Mouse (Mus musculus) natural killer cell, adult 2 months (primary cell): ENCODE results near the gene Ntn5.

Source experiments
- DNase-seq, 2 experiments: peaks; one replicate each; pipeline ENCODE4 v3.0.0; 2022; ENCODE audit warnings: low spot score in 2 of 2

The Ntn5 gene

DNA sequence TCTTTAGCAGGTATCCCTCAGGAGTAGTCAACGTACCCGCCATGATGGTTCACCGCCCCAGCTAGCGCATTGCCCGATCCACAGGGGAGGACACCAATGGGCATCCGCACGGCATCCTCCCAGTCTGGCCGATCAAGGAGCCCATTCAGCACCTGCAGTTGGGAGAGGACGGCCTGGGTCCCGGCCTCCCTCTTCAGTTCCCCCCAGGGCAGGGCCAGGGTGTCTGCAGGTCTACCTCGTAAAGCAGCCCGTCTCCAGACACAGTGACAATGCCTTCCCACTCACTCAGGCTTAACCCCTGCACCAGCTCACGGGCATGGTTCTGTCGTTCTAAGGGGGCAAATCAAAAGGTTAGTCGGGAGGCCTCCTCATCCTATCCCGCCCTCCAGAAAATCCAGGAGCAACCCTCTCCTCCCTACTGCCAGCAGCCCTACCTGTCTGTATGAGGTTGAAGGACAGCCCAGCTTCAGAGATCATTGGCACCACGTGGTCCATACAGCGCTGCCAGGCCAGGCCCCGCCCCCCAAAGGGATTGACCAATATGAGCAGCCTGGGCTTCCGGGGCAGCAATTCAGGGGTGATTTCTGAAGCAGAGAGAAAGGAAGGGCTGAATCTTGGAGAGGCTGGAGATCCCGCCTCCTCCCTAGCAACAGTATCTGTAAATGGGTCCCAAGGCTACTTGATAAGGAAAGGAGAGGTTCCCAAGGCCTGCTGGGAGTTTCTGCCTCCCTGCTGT is 28.4 kb downstream of the Ntn5 start:
- no peak for DNase-seq

DNA sequence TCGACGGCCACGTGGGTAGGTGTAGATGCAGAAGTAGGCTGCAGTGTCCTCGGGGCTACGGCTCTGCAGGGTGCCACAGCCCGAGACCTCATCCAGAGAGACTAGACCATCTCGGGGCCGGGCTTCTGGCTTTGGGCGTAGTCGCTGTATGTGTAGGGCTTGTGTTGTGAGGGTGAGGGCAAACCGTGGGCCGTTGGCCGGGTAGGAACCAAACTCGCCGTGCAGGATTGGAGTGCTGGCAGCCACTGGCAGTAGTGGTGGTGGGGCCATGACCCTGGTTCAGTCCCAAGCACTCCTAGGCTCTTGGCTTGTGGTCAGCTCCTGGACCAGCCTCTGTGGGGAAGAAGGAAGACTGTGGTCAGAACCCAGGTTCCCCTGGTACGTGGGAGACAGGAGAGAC is 29.6 kb downstream of the Ntn5 start:
- no peak for DNase-seq

DNA sequence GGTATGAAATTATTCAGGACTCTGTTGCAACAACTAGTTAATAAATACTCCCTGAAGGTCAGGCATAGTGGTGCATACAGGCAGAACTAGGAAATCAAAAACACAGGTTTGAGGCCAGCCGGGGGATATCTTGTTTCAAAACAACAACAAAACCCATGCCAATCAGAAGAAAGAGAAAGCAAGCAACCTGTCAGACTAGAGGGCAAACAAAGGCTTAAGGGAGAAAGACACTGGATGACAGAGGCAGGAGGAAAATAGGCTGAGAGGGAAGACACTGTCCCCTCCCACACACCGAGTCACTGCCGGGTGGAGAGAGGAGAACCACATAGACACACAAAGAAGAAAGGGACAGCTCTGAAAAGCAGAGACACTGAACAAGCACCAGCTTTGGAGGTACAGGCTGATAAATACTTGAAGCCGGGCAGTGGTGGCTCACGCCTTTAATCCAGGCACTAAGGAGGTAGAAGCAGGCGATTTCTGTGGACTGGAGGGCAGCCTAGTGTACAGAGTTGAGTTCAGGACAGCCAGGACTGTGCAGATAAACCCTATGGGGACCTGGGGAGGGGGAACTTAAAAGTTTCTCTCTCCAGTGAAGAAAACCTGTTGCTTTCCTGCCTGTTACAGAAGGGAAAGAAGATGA is 30.2 kb downstream of the Ntn5 start:
- no peak for DNase-seq

DNA sequence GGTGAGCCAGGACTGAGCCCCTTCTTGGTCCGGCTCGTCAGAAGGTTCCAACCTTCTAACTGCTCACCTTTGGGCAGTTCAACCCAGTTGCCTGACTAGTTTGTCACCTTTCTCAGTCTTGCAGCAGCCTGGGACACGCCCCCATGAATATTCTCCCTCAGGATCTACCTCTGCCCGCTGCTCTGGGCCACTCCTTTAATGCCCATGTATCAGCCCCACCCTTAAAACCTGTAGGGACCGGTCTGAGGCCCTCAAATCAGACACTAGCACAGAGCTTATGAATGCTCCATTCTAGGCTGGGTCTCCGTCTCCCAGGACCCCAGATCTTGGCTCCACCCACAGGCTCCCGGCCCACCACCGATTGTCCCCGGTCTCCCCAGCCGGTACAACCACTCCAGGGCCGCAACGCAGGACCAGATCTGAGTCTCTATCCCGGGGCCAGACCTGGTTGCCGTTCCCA is 30.8 kb downstream of the Ntn5 start:
- DNase-seq, result no peak

DNA sequence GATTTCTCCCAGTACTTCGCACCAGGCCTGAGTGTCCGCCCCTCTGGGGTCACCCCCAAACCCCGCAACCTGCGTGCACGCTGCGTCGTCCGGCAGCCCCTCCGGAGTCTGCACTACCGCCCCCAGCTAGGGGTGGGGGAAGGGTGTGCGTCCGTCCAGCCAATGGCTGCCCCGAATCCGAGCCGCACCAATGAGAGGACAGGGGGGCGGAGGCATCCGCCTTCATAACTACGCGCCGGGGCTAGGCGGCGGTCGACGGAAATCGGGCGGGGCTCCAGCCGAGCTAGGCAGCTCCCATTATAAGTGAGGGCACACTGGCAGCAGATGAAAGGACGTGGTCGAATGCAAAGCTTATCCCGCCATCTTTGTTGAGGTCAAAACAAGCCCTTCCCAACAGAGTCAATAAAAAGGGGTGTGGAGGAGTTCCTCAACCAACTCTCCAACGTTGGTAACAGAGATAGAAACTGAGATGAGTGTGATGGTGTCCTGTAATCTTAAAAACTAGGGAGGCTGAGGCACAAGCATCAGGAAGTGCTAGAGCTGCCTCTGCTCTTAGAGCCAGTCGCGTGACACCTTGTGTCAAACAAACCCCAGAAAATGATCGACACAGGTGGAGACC is 31.4 kb downstream of the Ntn5 start, which contains the start of gene Rpl18:
Gene Rpl18, plus strand, starts transcription at position 368 of the 619 bp plus-strand sequence.
- DNase-seq, result peak; percentile 95 to 97

DNA sequence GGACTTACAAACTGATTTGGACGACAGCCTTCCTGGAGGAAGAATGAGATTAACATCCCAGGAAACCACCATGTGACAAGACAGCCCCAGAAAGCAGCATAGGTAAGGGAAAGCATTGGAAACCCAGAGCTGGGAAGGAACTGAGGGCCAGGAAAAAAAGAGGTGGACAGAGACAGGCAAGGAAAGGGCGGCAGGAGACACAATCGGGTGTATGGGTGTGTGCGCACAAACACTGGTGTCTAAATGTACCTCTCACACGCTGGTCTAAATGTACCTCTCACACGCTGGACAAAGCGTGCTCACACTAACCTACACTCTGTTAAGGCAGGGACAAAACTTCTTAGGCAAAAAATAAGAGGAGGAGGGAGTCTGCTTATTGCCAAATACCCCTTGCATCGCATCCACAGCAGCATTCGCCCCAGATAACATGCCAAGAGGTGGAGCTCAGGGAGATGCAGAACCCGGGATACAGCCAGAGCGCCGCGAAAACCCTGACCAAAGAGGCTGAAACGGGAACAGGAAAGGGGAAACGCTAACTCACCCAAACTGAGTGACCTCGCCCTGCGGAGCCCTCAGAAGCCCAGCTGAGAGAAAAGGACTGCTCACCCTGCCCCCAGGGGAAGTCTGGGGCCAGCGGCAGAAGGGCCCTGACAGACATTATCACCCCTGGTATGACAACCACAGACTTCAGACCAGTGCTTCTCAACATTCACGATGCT is 32.1 kb downstream of the Ntn5 start:
- no peak for DNase-seq

DNA sequence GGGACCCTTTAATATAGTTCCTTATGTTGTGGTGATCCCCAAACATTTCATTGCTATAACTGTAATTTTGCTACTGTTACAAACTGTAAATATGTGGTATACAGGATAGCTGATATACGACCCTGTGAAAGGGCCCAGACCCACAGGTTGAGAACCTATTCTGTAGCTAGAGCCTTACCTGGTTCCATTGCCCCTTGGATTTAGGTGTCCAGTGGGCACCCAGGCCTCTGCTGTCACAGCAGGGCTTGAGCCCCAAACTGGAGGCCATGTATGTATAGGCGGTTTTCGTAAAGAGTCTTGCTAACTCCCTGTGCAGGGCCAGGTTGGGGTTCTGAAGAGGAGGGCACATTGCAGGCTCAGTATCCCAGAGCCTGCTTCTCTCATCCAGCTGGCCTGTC is 32.6 kb downstream of the Ntn5 start:
- DNase-seq, result no peak

DNA sequence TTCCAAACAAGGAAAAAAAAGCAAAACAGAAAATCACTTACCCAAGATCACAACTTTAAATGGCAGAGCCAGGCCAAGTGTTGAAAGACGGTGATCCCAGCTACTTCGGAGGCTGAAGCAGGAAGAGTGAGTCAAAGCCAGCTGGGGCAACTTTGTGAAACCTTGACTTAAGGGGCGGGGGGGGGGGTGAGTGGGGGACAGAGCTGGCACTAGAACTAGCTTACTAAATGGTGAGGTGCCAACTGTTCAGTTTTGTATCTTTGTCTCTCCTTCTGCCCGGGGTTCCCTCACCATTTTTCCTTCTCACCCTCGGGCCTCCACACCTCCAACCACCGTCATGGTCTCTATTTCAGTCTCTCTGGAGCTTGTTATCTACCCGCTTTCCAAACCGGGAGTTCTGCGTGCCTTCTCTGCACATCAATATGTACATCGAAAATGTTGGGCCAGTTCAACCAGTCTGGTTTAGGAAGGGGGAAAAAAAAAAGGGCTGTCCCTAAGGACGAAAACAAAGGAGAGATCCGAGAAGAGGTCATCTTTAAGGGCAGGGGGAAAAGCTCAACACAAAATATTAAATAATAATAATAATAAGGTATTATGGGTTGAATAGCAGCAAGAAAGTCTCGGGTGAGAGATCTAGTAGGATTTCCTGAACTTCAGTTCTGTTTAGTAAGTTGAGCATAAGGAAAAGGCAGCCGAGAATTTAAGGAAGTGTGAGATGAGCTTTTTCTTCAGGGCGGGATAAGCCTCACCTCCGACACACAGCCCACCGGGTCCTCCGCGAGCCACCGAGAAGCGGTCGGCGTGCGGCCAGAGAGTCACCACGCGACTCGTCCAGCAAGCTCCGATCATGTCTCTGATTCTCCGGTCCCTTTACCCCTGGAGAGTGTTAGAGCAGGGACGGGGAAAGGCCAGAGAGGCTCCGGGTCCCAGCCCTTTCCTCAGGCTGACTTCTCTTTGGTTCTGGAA is 33.4 kb downstream of the Ntn5 start:
- DNase-seq, result no peak

DNA sequence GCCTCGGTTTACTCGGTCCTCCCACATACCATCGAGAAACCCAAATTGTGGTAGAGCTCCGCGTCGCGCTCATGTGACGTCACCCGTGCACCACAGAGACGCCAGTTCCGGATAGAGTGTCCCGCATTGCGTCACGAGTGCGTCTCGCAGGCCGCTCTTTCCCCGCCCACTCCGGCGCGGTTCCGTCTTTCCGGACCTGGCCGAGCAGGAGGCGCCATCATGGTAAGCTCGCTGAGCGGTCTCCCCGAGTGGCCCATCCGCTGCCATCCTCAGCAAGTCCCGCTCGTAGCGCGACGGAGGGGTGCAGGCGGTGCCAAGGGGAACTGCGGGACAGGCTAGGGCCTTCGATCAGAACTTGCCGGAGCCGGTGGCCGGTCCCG is 34.1 kb downstream of the Ntn5 start, which contains the start of gene Sphk2:
Gene Sphk2, minus strand, starts transcription at position 85 of the 380 bp plus-strand sequence.
- peak; percentile 97 to 98 for DNase-seq

DNA sequence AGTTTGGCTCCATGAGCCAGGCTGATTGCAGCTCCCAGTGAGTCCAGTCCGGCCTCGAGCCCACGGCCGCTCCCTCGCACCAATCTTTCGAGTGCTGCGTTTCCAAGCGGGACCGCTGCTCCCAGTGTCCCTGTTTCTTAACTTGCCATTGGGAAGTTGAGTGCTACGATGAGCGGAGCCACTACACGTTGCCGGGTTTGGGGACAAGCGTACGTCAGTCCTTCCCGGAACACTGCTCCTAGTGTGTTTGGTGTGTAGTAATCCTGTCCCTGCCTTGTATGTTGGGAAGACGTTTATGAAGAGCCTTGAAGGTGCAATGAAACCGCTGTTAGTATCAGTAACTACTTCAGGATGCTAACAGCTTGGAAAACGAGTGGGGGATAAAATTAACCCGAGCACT is 34.5 kb downstream of the Ntn5 start:
- no peak for DNase-seq

DNA sequence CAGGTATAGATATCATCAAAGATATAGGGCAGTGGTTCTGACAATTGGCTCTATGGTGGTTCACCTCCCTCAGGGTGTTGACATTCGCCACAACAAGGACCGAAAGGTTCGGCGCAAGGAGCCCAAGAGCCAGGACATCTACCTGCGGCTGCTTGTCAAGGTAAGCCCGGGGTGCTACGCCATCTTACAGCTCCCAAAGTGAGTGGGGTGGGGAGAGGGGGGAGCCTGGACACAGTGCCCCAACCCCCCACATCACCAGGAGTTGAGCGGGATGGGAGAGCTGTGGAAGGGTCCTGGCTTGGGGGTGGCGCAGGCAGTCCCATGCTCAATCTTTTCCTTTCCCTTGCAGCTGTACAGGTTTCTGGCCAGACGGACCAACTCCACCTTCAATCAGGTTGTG is 35.4 kb downstream of the Ntn5 start:
- DNase-seq, result no peak

DNA sequence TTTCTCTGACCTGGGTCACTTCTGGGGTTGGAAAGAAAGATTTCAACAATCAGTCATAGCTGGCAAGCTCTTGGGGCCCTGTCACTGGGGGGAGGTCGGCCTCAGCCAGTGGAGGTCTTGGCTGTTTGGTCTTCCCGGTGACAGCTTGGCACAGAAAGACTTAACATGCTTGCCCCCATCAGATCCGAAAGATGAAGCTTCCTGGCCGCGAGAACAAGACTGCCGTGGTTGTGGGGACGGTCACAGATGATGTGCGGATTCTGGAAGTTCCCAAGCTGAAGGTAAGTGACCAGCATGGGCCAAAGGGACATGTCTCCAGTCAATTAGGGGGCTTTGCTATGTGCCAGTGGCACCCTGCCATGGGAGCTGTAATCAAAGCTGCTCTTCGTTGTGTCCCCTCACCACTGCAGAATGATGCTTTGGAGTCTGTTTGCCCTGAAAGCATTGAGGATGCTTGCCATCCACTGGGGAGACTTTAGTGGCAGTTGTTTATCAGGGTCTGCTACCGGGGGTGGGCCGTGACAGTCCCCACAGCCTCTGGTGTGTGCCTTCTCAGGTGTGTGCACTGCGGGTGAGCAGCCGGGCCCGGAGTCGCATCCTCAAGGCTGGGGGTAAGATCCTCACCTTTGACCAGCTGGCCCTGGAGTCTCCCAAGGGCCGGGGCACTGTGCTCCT is 36.1 kb downstream of the Ntn5 start:
- DNase-seq, result no peak

DNA sequence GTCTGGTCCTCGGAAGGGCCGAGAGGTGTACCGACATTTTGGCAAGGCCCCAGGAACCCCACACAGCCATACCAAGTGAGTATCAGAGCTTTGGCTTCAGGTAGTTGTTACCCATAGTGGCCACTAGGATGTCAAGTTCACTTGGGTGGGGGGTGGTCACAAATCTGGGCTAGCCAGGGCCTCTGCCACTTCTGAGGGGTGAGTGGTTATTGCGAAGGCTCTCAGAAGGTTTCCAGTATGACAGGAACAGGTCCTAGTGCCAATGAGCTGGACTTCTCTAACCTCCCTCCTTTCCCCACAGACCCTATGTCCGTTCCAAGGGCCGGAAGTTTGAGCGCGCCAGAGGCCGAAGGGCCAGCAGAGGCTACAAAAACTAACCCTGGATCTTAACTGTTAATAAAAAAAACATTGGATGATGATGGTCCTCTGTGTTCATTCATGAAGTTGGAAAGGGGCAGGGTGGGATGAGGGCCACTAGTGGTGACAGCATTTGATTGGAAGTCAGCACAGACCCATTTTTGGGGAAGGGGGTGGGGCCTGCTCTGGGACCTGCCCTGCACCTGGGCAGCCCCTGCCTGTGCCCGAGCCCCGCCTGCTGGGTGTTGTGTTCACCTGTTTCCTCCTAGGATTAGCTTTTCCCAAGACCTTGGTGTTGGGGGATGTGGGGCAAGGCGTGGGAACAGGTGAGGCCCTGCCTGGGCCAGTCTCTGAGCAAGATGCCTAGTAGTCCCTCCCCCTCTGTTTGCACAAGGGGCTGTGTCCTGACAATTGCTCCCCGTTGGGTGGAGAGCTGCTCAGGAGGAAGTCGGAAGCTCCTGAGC is 36.8 kb downstream of the Ntn5 start, which contains the start of gene Fam83e:
Gene Fam83e, plus strand, starts transcription at position 800 of the 821 bp plus-strand sequence.
- no peak for DNase-seq

DNA sequence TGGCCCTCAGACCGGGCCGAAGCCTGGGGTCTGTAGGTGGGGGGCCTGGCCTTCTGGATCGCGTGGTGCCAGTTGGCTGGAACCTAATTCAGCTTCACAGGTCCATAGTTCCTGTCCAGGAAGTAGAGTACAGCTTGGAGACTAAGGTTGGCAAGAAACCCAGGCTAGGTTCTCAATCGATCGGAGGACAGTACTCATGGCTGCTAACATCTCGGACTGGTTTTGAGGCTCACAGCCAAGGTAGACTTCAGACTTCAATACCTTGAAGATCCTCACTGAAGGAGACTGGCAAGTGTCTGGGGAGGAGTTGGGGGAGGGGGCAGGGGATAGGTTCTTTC is 37.4 kb downstream of the Ntn5 start:
- no peak for DNase-seq

DNA sequence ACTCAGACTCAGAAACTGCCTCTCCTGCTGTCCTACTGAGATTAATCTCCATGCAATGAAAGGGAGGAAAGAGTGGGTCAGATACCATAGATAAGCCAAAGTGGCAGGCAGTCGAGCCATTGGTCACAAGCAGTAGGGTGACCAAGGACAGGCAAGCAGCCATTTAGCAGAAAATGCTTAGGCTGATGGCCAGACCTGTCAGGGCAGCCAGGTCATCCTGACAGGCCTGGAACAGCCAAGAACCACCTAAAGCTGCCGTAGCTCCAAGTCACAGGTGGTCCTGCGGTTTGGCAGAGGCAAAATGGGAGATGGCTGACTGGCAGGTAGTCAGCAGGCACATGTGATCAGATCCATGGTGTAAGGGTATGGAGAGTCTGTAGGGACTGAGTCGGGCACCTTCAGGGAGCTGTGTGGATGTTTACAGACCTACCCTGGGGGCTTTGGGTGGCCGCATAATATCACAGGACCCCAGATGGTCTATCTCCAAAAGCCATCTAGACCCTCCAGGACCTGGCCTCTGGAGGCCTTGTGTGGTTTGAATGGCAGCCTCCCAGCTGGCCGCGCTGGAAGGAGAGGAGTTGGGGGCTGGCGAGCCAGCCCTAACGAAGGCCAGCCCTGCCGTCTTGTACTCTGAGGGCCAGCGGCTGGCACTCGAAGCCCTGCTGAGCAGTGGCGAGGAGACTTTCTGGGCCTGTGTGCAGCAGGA is 38.0 kb downstream of the Ntn5 start:
- no peak for DNase-seq

DNA sequence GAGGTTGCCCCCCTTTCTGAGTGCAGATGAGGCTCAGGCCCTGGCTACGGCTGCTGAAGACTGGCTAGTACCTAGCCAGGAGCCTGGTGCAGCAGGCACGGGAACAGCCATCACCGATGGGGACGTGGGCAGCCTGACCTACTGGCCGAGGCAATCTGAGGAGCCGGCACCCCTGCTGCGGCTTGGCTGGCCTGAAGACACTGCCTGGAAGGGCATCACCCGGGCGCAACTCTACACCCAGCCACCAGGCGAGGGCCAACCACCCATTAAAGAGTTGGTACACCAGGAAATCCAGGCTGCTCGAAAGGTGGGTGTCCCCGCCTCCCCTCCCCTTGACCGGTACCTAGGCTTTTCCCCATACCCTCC is 38.5 kb downstream of the Ntn5 start:
- no peak for DNase-seq

DNA sequence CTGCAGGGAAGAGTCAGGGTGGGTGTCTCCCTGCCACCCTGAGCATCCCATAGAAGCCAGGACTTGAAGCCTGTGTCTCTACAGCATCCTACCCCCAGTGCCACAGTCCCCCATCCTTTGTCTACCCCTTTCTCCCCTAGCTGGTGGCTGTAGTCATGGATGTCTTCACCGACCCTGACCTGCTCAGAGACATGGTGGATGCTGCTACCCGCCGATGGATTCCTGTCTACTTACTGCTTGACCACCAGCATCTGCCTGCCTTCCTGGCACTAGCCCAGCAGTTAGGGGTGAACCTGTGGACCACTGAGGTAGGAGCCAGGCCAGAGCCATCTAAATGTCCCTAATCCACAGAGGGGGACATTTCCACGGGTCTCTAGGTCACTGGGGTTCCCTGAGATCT is 39.5 kb downstream of the Ntn5 start:
- no peak for DNase-seq

DNA sequence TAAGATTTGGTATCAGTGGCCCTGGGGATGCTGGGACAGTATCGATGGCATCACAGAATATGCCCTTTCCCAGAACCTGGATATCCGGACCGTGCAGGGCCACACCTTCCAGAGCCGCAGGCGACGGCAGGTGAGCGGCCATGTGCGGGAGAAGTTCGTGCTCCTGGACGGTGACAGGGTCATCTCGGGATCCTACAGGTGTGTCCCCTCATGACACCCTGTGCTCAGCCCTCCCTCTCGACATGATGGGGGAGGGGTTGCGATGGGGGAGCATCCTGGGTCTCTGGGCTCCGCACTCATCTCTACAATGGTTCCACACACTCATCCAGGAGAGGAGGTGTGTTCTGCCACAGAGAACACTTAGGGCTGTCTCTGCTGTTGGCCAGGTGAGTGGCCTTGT is 40.0 kb downstream of the Ntn5 start:
- no peak for DNase-seq

DNA sequence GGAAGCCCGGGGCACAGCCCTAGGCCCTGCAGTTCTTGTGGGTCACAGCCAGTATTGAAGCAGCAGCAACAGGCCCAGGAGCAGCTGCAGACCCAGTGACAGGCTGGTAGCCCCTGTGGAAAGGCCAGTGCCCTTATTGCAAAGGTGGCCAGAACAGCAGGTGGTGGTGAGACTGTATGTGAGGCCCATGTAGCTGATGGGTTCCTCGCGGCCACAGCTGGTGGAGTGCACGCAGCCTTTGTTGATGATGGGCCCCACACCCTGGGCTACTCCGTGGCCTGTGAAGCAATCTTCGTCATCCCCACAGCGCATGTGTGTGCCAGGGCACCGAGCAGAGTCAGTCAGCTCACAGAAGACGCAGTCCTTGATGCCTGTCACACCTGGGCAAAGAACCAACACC is 41.3 kb downstream of the Ntn5 start:
- DNase-seq, result no peak
